Mouse (Mus musculus): ENCODE data around the gene Sf1. TPM values are rescaled to one million over a fixed set of nuclear protein-coding genes. Genes with fewer than 3 reads are reported as not detected.

The Sf1 gene
- total RNA-seq (2021), result 100 to 1,000 TPM; 231 to 244 TPM

DNA sequence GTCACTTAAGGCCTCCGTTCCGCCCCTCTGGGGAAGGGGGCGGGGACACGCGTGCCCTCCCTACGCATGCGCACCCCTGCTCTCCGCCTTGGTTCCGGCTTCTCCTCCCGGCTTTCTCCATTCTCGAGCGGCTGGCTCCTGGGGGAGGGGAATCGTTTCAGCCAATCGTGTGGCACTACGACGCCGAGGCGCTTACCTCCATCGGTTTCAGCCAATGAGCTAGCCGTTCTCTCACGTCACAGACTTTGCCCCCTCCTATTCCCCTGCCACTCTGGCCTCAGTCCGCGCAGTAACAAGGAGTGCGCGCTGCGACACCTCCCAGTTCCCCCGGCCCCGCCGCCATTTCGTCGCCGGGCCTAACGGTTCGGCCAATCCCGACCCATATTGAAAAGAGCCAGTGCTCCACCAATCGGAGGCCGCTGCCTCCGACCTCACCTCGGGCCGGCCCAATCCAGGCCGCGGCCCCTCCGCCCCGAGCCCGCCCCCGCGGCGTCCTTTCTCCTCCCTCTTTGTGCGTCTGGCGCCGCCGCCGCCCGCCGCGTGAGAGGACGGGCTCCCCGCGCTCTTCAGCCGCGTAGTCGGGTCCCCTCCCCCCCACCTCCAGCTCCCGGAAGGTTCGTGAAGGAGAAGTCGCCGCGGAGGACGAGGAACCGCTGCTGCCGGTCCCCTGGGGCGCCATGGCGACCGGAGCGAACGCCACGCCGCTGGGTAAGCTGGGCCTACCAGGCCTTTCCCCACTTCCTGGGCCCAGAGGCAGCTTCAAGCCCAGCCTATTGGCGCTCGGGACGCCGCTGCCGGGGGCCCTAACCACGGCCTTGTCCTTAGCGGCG, at the start of gene Sf1:
Sf1 (plus strand) TSS at position 280 of the 830 bp plus-strand sequence.
- DNase-seq, result peak; percentile 100
- intact Hi-C loops (cut with DNase I), result no loop called here

DNA sequence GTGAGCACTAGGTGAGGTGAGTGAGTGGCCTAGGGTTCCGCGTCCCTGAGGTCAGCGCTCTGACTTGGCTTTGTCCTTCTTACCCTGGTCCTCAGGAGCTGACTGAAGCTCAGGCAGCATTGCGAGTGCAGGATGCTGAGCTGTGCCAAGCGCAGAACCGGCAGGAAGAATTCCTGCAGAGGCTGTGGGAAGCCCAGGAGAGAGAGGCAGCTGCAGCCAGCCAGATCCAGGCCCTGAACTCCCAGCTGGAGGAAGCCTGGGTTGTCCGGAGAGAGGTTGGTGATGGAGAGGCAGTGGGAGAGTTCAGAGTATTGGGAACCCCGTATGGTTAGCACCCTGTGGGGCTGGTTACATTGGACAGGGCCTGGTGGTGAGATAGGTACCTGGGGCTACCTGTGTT, 49.7 kb upstream of the Sf1 start:
- no peak for DNase-seq
- intact Hi-C loops (cut with DNase I), result no loop called here

DNA sequence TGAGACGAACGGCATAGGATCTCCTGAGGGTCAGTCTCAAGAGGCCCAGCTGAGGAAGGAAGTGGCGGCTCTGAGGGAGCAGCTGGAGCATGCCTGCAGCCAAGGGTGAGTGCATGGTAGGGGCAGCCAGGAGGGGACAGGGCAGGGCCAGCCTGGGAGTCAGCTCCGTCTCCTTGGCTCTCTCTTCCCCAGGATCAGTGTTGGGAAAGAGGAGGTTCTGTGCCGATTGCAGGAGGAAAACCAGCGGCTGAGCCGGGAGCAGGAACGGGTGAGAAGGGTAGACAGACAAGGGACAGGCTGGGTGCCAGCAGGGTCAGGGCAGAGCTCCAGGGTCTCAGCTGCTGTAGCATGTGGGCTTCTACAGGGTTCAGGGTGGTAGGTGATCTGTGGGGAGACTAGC, 49.0 kb upstream of the Sf1 start:
- intact Hi-C loops (cut with DNase I), result no loop called here
- DNase-seq, result peak; percentile 32

DNA sequence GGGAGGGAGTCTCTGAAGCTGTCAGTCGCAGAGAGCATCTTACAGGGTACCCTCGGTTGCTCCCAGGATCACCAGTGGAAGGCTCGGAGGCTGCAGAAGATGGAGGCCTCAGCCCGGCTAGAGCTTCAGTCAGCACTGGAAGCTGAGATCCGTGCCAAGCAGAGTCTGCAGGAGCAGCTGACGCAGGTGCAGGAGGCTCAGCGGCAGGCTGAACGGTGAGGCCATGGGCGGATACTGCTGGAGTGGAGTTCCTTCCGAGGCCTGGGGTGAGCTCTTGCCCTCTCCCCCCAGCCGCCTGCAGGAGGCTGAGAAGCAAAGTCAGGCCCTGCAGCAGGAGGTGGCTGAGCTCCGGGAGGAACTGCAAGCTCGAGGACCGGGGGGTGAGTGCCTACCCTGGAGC, 47.9 kb upstream of the Sf1 start:
- intact Hi-C loops (cut with DNase I), result no loop called here
- no peak for DNase-seq

DNA sequence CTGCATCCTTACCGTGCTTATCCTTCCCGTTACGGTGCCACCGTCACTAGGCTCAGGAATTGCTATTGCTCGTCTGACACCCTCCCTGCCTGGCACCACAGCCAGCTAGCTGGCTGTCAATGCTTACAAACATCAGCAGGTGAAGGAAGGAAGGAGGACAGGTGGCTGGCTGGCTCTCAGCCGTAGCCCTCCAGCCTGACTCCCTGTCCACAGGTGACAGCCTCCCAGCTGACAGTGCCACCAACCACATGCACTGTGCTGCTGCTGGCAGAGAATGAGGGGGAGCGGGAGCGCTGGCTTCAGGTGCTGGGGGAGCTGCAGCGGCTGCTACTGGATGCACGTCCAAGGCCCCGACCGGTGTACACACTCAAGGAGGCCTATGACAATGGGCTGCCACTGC, 45.3 kb upstream of the Sf1 start:
- intact Hi-C loops (cut with DNase I), result no loop called here
- DNase-seq, result no peak

DNA sequence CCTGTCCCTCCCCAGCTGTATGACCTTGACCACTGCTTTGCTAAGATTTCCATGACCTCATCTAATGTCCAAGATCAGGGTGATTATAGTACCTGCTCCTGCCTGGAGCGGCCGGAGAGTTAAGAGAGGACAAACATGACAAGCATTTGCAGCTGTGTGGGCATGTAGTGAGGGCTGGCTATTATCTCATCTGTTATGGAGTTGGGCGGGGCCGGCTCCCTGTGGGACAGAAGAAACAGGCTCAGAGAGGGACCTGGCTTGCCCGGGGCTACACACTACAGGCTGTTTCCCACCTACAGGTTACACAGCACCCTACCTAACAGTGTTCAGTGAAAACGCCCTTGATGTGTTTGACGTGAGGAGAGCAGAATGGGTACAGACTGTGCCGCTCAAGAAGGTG, 42.1 kb upstream of the Sf1 start:
- intact Hi-C loops (cut with DNase I), result loop anchor here (10.0 kb wide), 1 partner anchor 167 kb away; no protein-coding TSS in a partner anchor
- no peak for DNase-seq

DNA sequence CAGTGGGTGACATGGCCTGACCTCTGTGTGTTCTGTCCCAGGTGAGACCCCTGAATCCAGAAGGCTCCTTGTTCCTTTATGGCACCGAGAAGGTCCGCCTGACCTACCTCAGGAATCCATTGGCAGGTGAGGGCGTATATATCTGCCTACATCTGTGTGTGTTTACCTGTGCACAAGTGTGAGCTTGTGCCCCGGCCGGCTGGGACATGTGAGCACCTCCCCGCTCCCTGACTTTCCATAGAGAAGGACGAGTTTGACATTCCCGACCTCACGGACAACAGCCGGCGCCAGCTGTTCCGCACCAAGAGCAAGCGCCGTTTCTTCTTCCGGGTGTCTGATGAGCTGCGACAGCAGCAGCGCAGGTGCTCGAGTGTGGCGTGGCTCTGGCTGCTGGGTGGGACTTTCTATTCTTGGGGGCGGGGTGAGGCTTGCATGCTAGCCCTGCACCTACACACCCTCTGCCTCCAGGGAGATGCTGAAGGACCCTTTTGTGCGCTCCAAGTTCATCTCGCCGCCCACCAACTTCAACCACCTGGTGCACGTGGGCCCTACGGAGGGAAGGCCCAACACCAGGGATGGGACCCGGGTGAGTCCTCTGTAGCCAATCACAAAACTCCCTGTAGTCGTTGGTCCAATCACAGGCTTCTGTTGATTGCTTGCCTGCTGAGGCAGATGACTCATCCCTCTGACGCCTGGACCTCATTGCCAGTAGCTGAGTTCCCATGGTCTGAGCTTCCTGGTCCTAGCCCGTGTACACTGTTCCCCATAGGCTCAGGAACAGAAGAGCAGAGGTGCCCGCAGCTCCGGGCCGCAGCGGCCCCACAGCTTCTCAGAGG, 41.5 kb upstream of the Sf1 start:
- no peak for DNase-seq
- intact Hi-C loops (cut with DNase I), result loop anchor here (10.0 kb wide), 1 partner anchor 167 kb away; no protein-coding TSS in a partner anchor

DNA sequence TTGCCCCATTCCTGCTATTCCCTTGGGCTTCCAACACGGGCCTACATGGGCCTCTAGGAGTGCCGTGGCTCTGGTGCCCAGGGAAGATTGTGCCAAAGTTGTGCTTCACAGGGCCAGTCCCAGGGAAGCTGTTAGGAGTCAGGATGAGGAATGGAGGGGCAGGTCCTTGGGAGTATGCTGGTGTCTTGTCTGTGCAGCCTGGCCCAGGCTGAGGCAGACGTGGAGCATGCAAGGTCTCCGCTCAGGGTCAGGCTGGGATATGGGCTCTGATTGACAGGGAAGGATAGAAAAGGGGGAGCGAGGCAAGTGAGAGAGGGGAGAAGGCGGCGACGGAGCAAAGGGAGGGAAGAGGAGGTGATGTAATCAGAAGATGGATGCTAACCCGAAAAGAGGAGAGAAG, 38.7 kb upstream of the Sf1 start:
- no peak for DNase-seq
- intact Hi-C loops (cut with DNase I), result loop anchor here (10.0 kb wide), 1 partner anchor 170 kb away; no protein-coding TSS in a partner anchor

DNA sequence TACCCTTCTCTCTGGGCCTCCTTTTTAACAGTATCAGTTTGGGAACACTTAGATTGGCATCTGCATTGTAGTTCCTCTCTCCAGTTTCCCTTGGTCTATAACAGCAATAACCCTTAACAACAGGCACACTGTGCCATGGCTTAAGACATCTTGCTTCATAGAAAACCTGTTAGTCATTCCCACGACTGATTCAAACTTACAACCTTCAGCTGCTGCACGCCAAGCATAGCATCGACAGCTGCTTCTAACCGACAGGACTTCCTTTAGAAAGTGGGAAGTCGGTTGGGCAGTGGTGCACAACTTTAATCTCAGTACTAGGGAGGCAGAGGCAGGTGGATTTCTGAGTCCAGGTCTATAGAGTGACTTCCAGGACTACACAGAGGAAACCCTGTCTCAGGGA, 32.3 kb upstream of the Sf1 start:
- no peak for DNase-seq

DNA sequence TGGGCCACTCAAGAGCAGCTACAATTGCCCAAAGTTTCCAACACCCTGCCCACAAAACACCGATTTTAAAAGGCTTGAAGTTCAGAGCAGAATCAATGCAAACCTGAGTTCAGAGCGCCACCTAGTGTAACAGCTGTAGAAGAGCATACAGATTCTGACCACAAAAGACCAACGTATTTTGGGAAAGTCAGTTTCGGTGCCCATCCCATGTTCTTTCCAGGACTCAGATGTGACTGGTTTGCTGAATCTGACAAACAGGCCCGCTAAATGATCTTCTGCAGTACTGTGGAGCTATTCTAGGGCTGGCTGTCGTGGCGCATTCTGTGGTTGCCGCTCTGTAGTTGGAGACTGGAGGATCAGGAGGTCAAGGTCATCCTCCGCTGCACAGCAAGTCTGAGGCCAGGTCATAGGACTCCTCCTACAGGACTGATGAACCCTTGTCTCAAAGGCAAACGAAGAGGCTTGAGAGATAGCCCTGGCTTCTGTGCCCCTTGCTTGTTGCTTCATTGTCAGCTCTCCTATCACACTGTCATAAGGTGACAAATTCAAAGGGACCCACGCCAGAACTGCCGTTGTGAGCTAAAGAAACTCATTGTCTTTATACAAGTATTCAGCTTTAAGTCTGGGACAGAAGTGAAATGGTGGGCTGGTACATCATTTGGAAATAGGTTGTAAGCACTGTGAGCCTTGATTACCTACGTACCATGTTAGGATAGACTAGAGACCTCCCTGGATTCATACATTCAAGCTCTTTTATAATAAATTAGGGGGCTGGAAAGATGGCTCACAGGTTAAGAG, 31.6 kb upstream of the Sf1 start:
- DNase-seq, result peak; percentile 50
- intact Hi-C loops (cut with DNase I), result loop anchor here (5.0 kb wide), 1 partner anchor 65 kb away; no protein-coding TSS in a partner anchor

More for the DNA sequence above, 32.3 kb upstream of the Sf1 start:
- intact Hi-C loops (cut with DNase I), result loop anchor here (5.0 kb wide), 1 partner anchor 64 kb away; no protein-coding TSS in a partner anchor

DNA sequence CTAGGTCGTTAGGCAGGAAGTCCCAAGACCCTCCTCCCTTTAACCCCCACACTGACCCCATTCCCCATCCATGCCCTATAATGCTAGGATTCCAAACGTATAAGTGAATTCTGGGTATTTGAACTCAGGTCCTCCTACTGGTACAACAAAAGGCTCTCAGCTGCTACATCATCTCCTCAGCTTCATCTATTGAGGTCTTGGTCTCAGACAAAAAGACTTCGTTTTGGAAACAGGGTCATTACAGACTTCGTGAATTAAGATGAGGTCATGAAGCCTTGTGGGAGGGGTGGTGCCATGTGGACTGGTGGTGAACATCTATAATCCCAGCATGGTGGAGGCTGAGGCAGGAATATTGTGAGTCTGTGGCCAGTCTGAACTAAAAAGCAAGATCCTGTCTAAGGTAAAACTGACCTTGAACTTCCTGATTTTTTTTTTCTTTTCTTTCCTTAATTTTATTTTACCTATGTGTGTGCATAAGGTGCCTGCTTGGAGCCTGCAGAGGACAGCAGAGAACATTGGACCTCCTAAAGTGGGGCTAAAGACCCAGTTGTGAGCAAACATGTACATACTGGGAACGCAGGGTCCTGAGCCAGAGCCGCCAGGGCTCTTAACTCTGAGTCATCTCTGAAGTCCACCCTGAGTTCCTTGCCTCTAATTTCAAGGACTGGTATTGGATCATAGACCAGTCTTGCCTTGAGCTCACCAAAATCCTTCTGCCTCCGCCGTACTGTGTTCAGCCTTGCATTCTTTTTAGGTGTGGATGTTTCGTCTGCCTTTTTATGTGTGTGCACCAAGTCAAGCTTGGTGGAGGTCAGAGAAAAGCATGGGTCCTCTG, 29.5 kb upstream of the Sf1 start:
- no peak for DNase-seq
- intact Hi-C loops (cut with DNase I), result loop anchor here (5.0 kb wide), 1 partner anchor 67 kb away; no protein-coding TSS in a partner anchor

DNA sequence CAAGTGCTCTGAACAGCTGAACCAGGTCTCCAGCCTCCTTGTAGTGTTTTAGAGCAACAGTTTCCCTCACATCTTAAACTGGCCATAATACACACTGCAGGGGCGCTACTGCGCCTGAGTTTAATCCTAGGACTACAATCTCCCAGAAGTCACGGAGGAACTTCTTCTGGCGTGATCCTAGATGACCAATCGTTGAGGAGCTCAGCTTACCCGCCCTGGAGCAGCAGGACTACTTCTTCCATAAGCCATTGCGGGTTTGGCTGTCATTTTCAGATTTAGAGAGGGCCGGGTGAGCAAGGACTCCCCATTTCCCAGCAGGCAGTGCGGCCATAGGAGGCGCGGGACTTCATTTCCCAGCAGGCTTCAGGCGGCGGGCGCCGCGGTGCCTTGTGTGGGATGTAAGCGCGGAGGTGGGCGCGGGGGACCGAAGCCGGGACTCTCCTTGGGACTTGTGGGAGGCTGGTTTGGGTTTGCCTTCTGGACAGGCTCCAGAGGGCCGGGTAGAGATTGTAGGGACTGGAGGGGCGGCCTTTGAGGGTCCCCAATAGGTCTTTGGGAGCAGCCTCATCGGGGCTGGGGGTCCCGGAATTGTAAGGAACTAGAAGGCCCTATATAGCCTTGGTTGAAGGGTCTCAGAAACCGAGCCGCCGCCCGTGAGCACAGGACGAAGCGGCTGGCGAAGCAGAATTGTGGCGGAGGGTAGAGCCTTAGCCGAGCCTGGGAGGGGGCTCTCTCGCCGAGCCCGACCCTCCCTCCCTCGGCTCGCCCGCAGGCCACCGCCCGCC, 28.6 kb upstream of the Sf1 start, which contains the start of gene Men1:
Men1 (plus strand) TSS at position 307 of the 785 bp plus-strand sequence.
- peak; percentile 96 for DNase-seq
- intact Hi-C loops (cut with DNase I), result loop anchor here (5.0 kb wide), 1 partner anchor 68 kb away; no protein-coding TSS in a partner anchor

DNA sequence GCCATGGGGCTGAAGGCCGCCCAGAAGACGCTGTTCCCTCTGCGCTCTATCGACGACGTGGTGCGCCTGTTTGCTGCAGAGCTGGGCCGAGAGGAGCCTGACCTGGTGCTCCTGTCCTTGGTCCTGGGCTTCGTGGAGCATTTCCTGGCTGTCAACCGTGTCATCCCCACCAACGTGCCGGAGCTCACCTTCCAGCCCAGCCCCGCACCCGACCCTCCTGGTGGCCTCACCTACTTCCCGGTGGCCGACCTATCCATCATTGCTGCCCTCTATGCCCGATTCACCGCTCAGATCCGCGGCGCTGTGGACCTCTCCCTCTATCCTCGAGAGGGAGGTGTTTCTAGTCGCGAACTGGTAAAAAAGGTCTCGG, 28.0 kb upstream of the Sf1 start:
- DNase-seq, result no peak
- intact Hi-C loops (cut with DNase I), result no loop called here

DNA sequence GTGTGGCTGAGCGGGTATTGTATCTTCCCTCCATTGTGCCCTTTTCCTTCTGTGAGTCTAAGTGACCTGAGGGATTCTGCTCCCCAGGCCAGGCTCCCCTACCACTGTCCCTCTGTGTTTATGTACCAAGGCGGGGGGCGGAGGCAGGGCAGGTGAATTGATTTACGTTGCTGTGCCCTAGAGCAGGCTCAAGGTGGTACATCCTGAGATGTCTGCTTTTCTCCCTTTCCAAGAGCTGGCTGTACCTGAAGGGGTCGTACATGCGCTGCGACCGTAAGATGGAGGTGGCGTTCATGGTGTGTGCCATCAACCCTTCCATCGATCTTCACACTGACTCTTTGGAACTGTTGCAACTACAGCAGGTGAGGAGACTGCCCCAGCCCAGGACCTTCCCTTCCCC, 26.6 kb upstream of the Sf1 start:
- DNase-seq, result no peak

DNA sequence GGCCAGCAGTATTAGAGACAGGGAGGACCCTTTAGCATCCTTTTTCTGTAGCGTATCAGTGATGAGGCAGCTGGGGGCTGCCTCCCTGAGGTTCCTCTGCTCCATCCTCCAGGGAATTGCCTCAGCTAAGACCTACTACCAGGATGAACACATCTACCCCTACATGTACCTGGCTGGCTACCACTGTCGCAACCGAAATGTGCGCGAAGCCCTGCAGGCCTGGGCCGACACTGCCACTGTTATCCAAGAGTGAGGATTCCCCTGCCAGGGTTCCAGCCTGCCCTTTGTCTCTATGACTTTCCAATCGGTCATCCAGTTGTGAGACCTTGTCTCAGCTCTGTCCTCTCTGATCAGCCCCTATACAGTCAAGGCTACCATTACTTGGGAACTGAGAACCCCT, 25.3 kb upstream of the Sf1 start:
- intact Hi-C loops (cut with DNase I), result no loop called here
- DNase-seq, result no peak

More for the DNA sequence above, 26.6 kb upstream of the Sf1 start:
- intact Hi-C loops (cut with DNase I), result no loop called here

DNA sequence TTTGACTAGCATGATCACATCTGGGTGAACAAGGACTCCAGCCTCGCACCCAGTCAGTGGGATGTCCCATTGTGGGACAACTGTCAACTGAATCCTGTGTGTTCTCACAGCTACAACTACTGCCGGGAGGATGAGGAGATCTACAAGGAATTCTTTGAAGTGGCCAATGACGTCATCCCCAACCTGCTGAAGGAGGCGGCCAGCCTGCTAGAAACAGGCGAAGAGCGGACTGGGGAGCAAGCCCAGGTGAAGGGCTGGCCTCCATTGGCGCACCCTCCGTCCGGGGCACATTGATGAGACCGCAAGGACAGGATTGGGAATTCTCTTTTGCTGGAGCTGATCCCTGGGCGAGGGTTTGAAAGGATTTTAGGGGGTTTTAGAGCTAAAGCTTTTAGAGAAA, 24.8 kb upstream of the Sf1 start:
- DNase-seq, result no peak
- intact Hi-C loops (cut with DNase I), result no loop called here

DNA sequence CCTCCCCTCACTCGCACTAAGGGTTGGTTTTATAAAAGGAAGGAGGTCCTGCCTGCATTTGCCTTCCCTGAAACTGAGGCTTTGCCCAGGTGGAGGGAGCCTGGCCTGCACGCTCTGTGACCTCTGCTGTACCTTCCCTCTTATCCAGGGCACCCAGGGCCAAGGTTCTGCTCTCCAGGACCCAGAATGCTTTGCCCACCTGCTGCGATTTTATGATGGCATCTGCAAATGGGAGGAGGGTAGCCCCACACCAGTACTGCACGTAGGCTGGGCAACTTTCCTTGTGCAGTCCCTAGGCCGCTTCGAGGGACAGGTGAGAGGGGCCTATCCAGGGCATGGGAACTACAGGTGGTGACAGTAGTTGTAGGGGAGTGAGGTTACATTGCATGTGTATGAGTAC, 24.3 kb upstream of the Sf1 start:
- DNase-seq, result no peak
- intact Hi-C loops (cut with DNase I), result no loop called here

DNA sequence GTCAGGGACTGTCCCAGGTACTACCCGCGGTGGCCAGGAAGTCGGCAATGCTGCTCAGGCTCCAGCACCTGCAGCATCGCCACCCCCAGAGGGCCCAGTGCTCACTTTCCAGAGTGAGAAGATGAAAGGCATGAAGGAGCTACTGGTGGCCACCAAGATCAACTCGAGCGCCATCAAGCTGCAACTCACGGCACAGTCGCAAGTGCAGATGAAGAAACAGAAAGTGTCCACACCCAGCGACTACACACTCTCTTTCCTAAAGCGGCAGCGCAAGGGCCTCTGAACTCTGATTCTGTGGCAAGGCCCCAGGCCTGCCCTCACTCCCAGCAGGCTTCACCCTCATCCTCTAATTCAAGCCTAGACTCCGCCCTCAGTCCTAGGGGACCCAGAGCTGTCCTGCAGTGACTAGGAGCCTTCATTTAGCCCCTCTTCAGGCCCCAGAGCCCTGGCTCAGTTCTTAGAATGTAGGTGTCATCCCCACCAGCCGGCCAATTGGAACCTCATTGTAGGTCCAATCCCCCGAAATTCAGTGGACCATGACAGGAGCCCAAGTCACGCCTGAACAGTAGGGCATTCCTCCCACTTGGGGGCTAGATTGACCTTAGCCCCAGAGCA, 23.5 kb upstream of the Sf1 start:
- intact Hi-C loops (cut with DNase I), result no loop called here
- no peak for DNase-seq

Data from left cerebral cortex, postnatal 4 days (tissue).